ENCODE assay signal across 8 mouse cellular contexts in genomic region chr9:75599191-75599841, GRCm38 (mm10). TPM values are rescaled to one million over a fixed set of nuclear protein-coding genes. Genes with fewer than 3 reads are reported as not detected.
DNase-seq lines count a peak whose midpoint lies in the region; ATAC-seq lines count a peak whose summit lies in the region.

No protein-coding gene starts in this region.

- 40% methylated on average over 5 of the region's 5 CpGs for WGBS in hindbrain, embryonic 14.5 days

- ATAC-seq in hindbrain, embryonic 14.5 days (ENCODE audit: low FRiP score), result peak; percentile 92
- ATAC-seq in activated CD4-positive, CD25-positive, alpha-beta regulatory T cell, adult 4 months, result no peak

- no peak overlapping the region for H3K4me3 ChIP-seq in hindbrain, embryonic 14.5 days (replicated peaks; ENCODE audit: low read length)

- peaks cover 23% of the 10 kb centered on the region for H3K36me3 ChIP-seq in hindbrain, embryonic 14.5 days (replicated peaks; ENCODE audit: control insufficient read depth, insufficient read depth)

- DNase-seq in adrenal gland, postnatal 10 days, result peak; percentile 13
- no peak for DNase-seq in adrenal gland, postnatal 4 days (ENCODE audit: low spot score in 2 of 2)
- peak; percentile 71 for DNase-seq in right cerebral cortex, adult 18-20 months
- no peak for DNase-seq in right cerebral cortex, adult 2 months (ENCODE audit: low spot score in 2 of 2)
- DNase-seq in hindbrain, embryonic 14.5 days (ENCODE audit: low spot score), result peak; percentile 81
- peak; percentile 68 for DNase-seq in lung, postnatal 10 days
- no peak for DNase-seq in urinary bladder, postnatal 4 days (ENCODE audit: low spot score in 2 of 2)

- no peaks in the 10 kb centered on the region for H3K27me3 ChIP-seq in hindbrain, embryonic 14.5 days (ENCODE audit: control insufficient read depth, insufficient read depth, low read length)

- H3K4me1 ChIP-seq in hindbrain, embryonic 14.5 days (replicated peaks; ENCODE audit: control insufficient read depth, insufficient read depth, low read length), result peaks cover 19% of the 10 kb centered on the region

- H3K27ac ChIP-seq in hindbrain, embryonic 14.5 days, result peak overlapping the region; percentile 18; the same call in 1 of the 2 replicates

- no peaks in the 10 kb centered on the region for H3K9me3 ChIP-seq in hindbrain, embryonic 14.5 days (ENCODE audit: control insufficient read depth, low read length)

- no peak overlapping the region for H3K4me2 ChIP-seq in hindbrain, embryonic 14.5 days (replicated peaks)

- H3K9ac ChIP-seq in hindbrain, embryonic 14.5 days, result no peak overlapping the region

RNA-seq across cellular contexts. Expression of gene Tmod2, which starts 11.8 kb away (rescaled TPM):
- 10 to 100 TPM; 17.9 to 25.6 TPM for total RNA-seq in adrenal gland, postnatal 10 days (2021)
- total RNA-seq in adrenal gland, postnatal 4 days (2021), result 10 to 100 TPM; 31.8 to 34.9 TPM
- polyA plus RNA-seq in hindbrain, embryonic 14.5 days (2014; fragmentation: Nextera tagmentation; extraction: Ambion mirVana), result 248 and 272 TPM in 2 replicates
- not detected for polyA plus RNA-seq in activated CD4-positive, CD25-positive, alpha-beta regulatory T cell, adult 4 months (2017; shearing (Covaris generic))

RNA-seq across cellular contexts. Expression of gene Lysmd2, which starts 26.2 kb away (rescaled TPM):
- 10 to 100 TPM; 15.3 to 17.5 TPM for total RNA-seq in adrenal gland, postnatal 10 days (2021)
- total RNA-seq in adrenal gland, postnatal 4 days (2021), result 10 to 100 TPM; 24.6 to 26.4 TPM
- polyA plus RNA-seq in hindbrain, embryonic 14.5 days (2014; fragmentation: Nextera tagmentation; extraction: Ambion mirVana), result 38.1 and 41.3 TPM in 2 replicates
- polyA plus RNA-seq in activated CD4-positive, CD25-positive, alpha-beta regulatory T cell, adult 4 months (2017; shearing (Covaris generic)), result 1 to 10 TPM; 3.8 to 5.4 TPM

RNA-seq across cellular contexts. Expression of gene Tmod3, which starts 39.9 kb away (rescaled TPM):
- total RNA-seq in adrenal gland, postnatal 10 days (2021), result 10 to 100 TPM; 87.2 to 89.9 TPM
- 10 to 100 TPM; 75.2 to 89.6 TPM for total RNA-seq in adrenal gland, postnatal 4 days (2021)
- polyA plus RNA-seq in hindbrain, embryonic 14.5 days (2014; fragmentation: Nextera tagmentation; extraction: Ambion mirVana), result 66.2 and 75.2 TPM in 2 replicates
- polyA plus RNA-seq in activated CD4-positive, CD25-positive, alpha-beta regulatory T cell, adult 4 months (2017; shearing (Covaris generic)), result 100 to 1,000 TPM; 159 to 175 TPM

Comparison
In these comparisons a context has a peak if more than half of its experiments do, and no peak if none do; other contexts are left out.
1. DNase-seq: peak in adrenal gland, postnatal 10 days (single experiment), right cerebral cortex, adult 18-20 months (single experiment), hindbrain, embryonic 14.5 days (single experiment) and lung, postnatal 10 days (single experiment); none in adrenal gland, postnatal 4 days (0 of 2), right cerebral cortex, adult 2 months (0 of 2) and urinary bladder, postnatal 4 days (0 of 2).